Mouse (Mus musculus): ENCODE results near the gene Otop3. TPM values are rescaled to one million over a fixed set of nuclear protein-coding genes. Genes with fewer than 3 reads are reported as not detected.

Otop3 gene
- polyA plus RNA-seq, 1 experiment from 2014 or later, result 0.55 TPM

- Histone ChIP-seq H3K4me3 (no peak overlapping the region), H3K9ac (no peak overlapping the region), H3K4me2 (replicated peaks) (no peak overlapping the region), H3K4me1 (no peaks in the 10 kb centered on the region), H3K27me3 (replicated peaks) (peaks cover 19% of the 10 kb centered on the region), H3K27ac (no peak overlapping the region), H3K36me3 (peaks cover 9% of the 10 kb centered on the region; the same call in 1 of the 2 replicates), H3K9me3 (no peaks in the 10 kb centered on the region)
- ATAC-seq (ENCODE audit: low FRiP score, low read depth), result no peak
- WGBS, result 45% methylated on average over 7 of the region's 7 CpGs
Measured at GRCm38 (mm10) chr11:115345515-115345914, 11.0 kb downstream of the Otop3 start.

- H3K4me2 ChIP-seq (replicated peaks), result no peak overlapping the region
- WGBS, result 57% methylated on average over 17 of the region's 17 CpGs
- H3K4me3 ChIP-seq, result no peak overlapping the region
- no peaks in the 10 kb centered on the region for H3K4me1 ChIP-seq
- no peak overlapping the region for H3K27ac ChIP-seq
- H3K9ac ChIP-seq, result no peak overlapping the region
- H3K9me3 ChIP-seq, result no peaks in the 10 kb centered on the region
- no peak for ATAC-seq (ENCODE audit: low FRiP score, low read depth)
- H3K36me3 ChIP-seq, result peaks cover 28% of the 10 kb centered on the region
- H3K27me3 ChIP-seq (replicated peaks), result peaks cover 22% of the 10 kb centered on the region
Measured at GRCm38 (mm10) chr11:115348681-115349248, 14.2 kb downstream of the Otop3 start.

- no peak for ATAC-seq (ENCODE audit: low FRiP score, low read depth)
- no peak overlapping the region for H3K4me3 ChIP-seq
- peaks cover 16% of the 10 kb centered on the region for H3K27me3 ChIP-seq (replicated peaks)
- no peak overlapping the region for H3K4me2 ChIP-seq (replicated peaks)
- H3K9ac ChIP-seq, result no peak overlapping the region
- H3K9me3 ChIP-seq, result no peaks in the 10 kb centered on the region
- 65% methylated on average over 4 of the region's 4 CpGs for WGBS
- peaks cover 28% of the 10 kb centered on the region for H3K36me3 ChIP-seq
- no peaks in the 10 kb centered on the region for H3K4me1 ChIP-seq
- no peak overlapping the region for H3K27ac ChIP-seq
Measured at GRCm38 (mm10) chr11:115349976-115350375, 15.4 kb downstream of the Otop3 start.

DNA sequence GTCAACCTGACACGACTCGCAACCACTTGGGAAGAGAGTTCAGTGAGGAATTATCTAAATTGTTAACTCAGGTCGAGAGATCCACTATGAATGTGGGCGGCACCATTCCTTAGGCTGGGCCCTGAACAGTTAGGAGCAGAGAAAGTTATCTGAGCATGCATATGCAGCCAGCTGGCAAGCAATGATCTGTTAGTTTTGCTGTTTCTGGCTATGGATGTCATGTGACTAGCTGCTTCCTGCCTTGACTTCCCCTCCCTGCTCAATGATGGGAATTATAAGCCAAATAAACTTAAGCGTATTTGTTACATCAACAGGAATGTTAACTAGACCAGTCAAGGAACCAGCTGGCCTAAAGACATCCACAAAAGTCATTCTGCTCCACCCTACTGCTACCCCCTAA, 18.8 kb downstream of the Otop3 start:
- H3K36me3 ChIP-seq, result peaks cover 41% of the 10 kb centered on the region
- WGBS, result 89% methylated on average over 5 of the region's 5 CpGs
- no peaks in the 10 kb centered on the region for H3K4me1 ChIP-seq
- H3K4me3 ChIP-seq, result no peak overlapping the region
- no peaks in the 10 kb centered on the region for H3K9me3 ChIP-seq
- ATAC-seq (ENCODE audit: low FRiP score, low read depth), result no peak
- peaks cover 28% of the 10 kb centered on the region for H3K27me3 ChIP-seq (replicated peaks)
- no peak overlapping the region for H3K27ac ChIP-seq
- no peak overlapping the region for H3K4me2 ChIP-seq (replicated peaks)
- no peak overlapping the region for H3K9ac ChIP-seq

GRCm38 (mm10) chr11:115354183-115354582, 19.7 kb downstream of the Otop3 start:
- 7% methylated on average over 8 of the region's 8 CpGs for WGBS
- Histone ChIP-seq H3K4me1 (peaks cover 6% of the 10 kb centered on the region), H3K9ac (no peak overlapping the region), H3K4me3 (no peak overlapping the region), H3K4me2 (replicated peaks) (no peak overlapping the region), H3K27me3 (replicated peaks) (peaks cover 28% of the 10 kb centered on the region), H3K36me3 (peaks cover 33% of the 10 kb centered on the region), H3K9me3 (no peaks in the 10 kb centered on the region), H3K27ac (no peak overlapping the region)
- no peak for ATAC-seq (ENCODE audit: low FRiP score, low read depth)

DNA sequence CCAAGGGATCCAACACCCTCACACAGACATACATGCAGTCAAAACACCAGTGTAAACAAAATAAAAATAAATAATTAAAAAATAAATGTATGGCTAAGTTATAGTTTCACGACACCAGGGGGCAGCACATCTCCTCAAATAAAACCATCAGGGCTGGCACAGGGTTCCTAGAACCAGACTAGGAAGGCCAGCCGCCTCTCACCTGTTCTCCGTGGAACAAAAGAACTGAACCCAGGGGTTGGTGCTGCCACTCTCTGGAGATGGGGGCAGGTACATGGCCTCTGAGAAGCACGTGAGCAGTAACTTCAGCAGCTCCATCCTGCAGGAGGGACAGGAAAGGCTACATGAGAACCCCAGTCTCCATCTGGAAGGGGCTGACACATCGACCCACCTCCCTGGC, 23.9 kb downstream of the Otop3 start:
- Histone ChIP-seq H3K9ac (0 out of 2 replicates have a peak overlapping the region, but pooled peaks have one; percentile 5), H3K4me2 (replicated peaks) (no peak overlapping the region), H3K4me1 (peaks cover 12% of the 10 kb centered on the region), H3K27ac (no peak overlapping the region), H3K4me3 (no peak overlapping the region), H3K9me3 (no peaks in the 10 kb centered on the region), H3K36me3 (peaks cover 13% of the 10 kb centered on the region), H3K27me3 (replicated peaks) (peaks cover 25% of the 10 kb centered on the region; the same call in 1 of the 2 replicates)
- no peak for ATAC-seq (ENCODE audit: low FRiP score, low read depth)
- WGBS, result 18% methylated on average over 5 of the region's 5 CpGs

DNA sequence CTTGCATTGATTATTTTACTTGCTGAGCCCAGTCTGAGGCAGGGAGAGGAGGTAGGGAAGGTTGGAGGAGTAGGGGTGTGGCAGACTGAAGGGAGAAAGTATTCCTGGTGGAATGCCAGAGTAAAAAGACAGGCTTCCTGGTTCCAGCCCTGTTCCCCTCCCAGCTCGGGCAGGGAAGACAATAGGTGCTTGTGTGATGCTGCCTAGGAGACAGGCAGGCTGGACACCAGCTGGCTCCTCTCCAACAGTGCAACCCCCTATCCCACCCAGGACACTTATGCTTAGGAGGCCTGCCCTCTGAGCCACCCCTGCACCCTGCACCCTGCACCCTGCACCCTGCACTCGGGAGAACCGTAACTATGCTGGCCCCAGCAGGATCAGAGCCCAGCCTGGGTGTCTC, 24.8 kb downstream of the Otop3 start:
- Histone ChIP-seq H3K4me1 (peaks cover 12% of the 10 kb centered on the region), H3K27me3 (replicated peaks) (peaks cover 25% of the 10 kb centered on the region; the same call in 1 of the 2 replicates), H3K9ac (0 out of 2 replicates have a peak overlapping the region, but pooled peaks have one; percentile 5), H3K4me3 (no peak overlapping the region), H3K9me3 (no peaks in the 10 kb centered on the region), H3K27ac (no peak overlapping the region), H3K4me2 (replicated peaks) (peak overlapping the region; percentile 20), H3K36me3 (peaks cover 13% of the 10 kb centered on the region)
- WGBS, result 36% methylated on average over 3 of the region's 3 CpGs
- peak; percentile 58; the same call in 1 of the 2 replicates for ATAC-seq (ENCODE audit: low FRiP score, low read depth)

- peaks cover 13% of the 10 kb centered on the region for H3K36me3 ChIP-seq
- whole genome bisulfite sequencing, result 61% methylated on average over 6 of the region's 6 CpGs
- no peak overlapping the region for H3K4me3 ChIP-seq
- ATAC-seq (ENCODE audit: low FRiP score, low read depth), result no peak
- H3K27me3 ChIP-seq (replicated peaks), result peaks cover 25% of the 10 kb centered on the region; the same call in 1 of the 2 replicates
- H3K9ac ChIP-seq, result 0 out of 2 replicates have a peak overlapping the region, but pooled peaks have one; percentile 5
- H3K9me3 ChIP-seq, result no peaks in the 10 kb centered on the region
- H3K27ac ChIP-seq, result no peak overlapping the region
- H3K4me1 ChIP-seq, result peaks cover 12% of the 10 kb centered on the region
- H3K4me2 ChIP-seq (replicated peaks), result peak overlapping the region; percentile 20; the same call in 1 of the 2 replicates
Measured at GRCm38 (mm10) chr11:115359726-115360125, 25.2 kb downstream of the Otop3 start.

DNA sequence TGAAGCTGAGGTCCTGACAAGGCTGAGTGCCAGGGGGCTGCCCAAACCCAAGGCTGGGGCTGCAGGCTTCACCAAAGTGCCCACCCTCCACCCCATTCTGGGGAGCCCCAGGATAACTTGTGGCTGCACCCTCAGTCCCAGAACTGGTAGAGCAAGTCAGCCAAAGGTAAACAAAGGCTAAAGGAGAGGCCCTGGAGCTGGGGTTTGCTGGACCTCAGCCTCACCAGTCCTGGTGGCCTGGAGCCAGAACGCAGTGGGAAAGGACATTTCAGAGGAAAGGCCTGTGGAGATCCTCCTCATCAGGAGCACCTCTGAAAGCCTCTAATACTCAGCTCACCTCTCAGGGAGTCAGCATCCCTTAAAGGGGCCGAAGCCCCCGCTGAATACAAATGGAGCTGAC, 29.6 kb downstream of the Otop3 start:
- 83% methylated on average over 3 of the region's 3 CpGs for WGBS
- no peak for ATAC-seq (ENCODE audit: low FRiP score, low read depth)
- no peaks in the 10 kb centered on the region for H3K36me3 ChIP-seq
- H3K27ac ChIP-seq, result no peak overlapping the region
- H3K4me3 ChIP-seq, result no peak overlapping the region
- peaks cover 28% of the 10 kb centered on the region for H3K27me3 ChIP-seq (replicated peaks)
- no peaks in the 10 kb centered on the region for H3K9me3 ChIP-seq
- 0 out of 2 replicates have a peak overlapping the region, but pooled peaks have one; percentile 7 for H3K4me2 ChIP-seq (replicated peaks)
- peaks cover 27% of the 10 kb centered on the region for H3K4me1 ChIP-seq
- H3K9ac ChIP-seq, result no peak overlapping the region

GRCm38 (mm10) chr11:115366039-115366705, 31.6 kb downstream of the Otop3 start:
- Histone ChIP-seq H3K27ac (no peak overlapping the region), H3K36me3 (no peaks in the 10 kb centered on the region), H3K9ac (peak overlapping the region; percentile 77), H3K9me3 (no peaks in the 10 kb centered on the region), H3K27me3 (replicated peaks) (peaks cover 22% of the 10 kb centered on the region; the same call in 1 of the 2 replicates), H3K4me1 (peaks cover 20% of the 10 kb centered on the region), H3K4me2 (replicated peaks) (peak overlapping the region; percentile 93), H3K4me3 (peak overlapping the region; percentile 62)
- 0 out of 2 replicates have a peak, but pooled peaks have one; percentile 9 for ATAC-seq (ENCODE audit: low FRiP score, low read depth)
- 52% methylated on average over 7 of the region's 7 CpGs for WGBS

DNA sequence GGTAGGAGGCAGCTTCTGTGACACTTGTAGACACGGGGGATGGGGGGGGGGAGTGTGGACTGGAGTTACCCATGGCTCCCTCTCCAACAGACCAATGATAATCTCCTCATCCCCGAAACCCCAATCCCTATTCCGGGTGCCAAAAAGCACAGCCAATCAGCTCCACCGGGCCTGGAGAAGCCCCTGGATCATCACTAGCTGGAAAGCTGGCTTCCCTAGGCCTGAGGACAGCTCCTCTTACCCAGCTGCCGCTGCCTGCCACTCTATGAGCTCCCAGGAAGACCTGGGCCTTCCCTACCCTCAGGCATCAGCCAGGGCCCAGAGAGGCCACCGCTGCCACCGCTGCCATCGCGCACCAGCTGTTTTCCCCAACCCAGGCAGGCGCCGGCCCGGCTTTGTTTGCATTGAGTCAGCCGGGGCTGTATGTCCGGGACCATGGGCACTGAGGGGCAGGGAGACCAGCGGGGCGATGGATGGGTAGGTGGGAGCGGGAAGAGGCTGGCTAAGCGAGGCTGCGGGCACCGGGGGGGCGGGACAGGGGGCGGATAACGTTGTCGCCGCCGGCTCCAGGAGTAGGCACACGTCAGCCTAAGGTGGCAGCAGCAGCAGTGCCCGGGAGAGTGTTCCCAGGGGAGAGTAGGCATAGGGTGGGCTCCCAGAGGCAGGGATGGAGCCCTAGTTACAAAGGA, 32.3 kb downstream of the Otop3 start:
- Histone ChIP-seq H3K4me2 (replicated peaks) (peak overlapping the region; percentile 93), H3K4me3 (peak overlapping the region; percentile 62), H3K9ac (peak overlapping the region; percentile 77), H3K4me1 (peaks cover 20% of the 10 kb centered on the region), H3K27me3 (replicated peaks) (peaks cover 22% of the 10 kb centered on the region; the same call in 1 of the 2 replicates), H3K9me3 (no peaks in the 10 kb centered on the region), H3K27ac (peak overlapping the region; percentile 68; the same call in 1 of the 2 replicates), H3K36me3 (no peaks in the 10 kb centered on the region)
- peak; percentile 76 for ATAC-seq (ENCODE audit: low FRiP score, low read depth)
- WGBS, result 1% methylated on average over 28 of the region's 28 CpGs

DNA sequence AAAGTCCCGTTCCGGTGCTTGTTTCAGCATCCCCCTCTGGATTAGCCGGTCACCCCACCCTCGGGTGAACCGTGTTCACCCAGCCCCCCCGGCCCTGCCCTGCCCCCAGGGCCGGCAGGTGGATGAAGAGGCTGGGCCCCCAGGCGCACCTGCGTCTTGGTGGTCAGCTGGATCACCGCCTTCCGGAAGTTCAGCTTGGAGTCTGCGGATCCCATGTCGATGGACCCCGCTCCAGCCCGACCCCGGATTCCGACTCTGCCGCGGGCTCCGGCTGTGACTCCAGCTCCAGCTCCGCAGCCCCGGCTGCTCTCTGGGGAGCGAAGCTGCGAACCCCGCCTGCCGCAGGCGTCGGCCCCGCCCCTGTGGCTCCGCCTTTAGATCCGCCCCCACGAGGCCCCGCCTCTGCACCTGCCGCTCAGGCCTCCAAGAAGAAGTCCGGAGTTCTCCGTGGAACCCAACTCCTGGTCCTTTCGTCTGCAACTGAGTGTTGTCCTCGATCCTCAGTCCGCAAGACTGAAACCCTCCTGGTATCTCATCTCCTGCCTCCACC, 32.9 kb downstream of the Otop3 start, which contains the start of gene Hid1:
TSS of gene Hid1 (minus strand) at position 362 of the 550 bp plus-strand sequence.
- Histone ChIP-seq H3K9me3 (no peaks in the 10 kb centered on the region), H3K27ac (peak within 1 kb of the TSS; percentile 68; the same call in 1 of the 2 replicates), H3K4me3 (peak within 1 kb of the TSS; percentile 62), H3K4me2 (replicated peaks) (peak within 1 kb of the TSS; percentile 93), H3K9ac (peak within 1 kb of the TSS; percentile 77), H3K36me3 (no peaks in the 10 kb centered on the region), H3K27me3 (replicated peaks) (peaks cover 22% of the 10 kb centered on the region; the same call in 1 of the 2 replicates), H3K4me1 (peaks cover 20% of the 10 kb centered on the region)
- WGBS, result under 1% methylated on average over 39 of the region's 39 CpGs
- ATAC-seq (ENCODE audit: low FRiP score, low read depth), result peak; percentile 75

Data from neural tube, embryonic 12.5 days (tissue).